Mouse (Mus musculus): ENCODE measurements around the gene Gm14403.
"Not testable (repeated sequence)": the region's sequence is repeated elsewhere in the genome, so short reads cannot be mapped to it uniquely, and the experiment has no call there.

GRCm38 (mm10) chr2:177511972-177512371 lies 14.0 kb downstream of the Gm14403 start:
- TF ChIP-seq CTCF, EP300 (IDR thresholded peaks at IDR 0.05; ENCODE audit: low read depth): not testable (repeated sequence)

Data from liver, embryonic 14.5 days (tissue).